Mouse (Mus musculus) lung, adult 18-20 months (tissue): ENCODE results near the gene Hoxa10.

Source experiments
- DNase-seq, 2 experiments: peaks; one replicate each; pipeline ENCODE4 v3.0.0; 2022; ENCODE audit warnings: mixed read lengths in 2 of 2

Gene Hoxa10

DNA sequence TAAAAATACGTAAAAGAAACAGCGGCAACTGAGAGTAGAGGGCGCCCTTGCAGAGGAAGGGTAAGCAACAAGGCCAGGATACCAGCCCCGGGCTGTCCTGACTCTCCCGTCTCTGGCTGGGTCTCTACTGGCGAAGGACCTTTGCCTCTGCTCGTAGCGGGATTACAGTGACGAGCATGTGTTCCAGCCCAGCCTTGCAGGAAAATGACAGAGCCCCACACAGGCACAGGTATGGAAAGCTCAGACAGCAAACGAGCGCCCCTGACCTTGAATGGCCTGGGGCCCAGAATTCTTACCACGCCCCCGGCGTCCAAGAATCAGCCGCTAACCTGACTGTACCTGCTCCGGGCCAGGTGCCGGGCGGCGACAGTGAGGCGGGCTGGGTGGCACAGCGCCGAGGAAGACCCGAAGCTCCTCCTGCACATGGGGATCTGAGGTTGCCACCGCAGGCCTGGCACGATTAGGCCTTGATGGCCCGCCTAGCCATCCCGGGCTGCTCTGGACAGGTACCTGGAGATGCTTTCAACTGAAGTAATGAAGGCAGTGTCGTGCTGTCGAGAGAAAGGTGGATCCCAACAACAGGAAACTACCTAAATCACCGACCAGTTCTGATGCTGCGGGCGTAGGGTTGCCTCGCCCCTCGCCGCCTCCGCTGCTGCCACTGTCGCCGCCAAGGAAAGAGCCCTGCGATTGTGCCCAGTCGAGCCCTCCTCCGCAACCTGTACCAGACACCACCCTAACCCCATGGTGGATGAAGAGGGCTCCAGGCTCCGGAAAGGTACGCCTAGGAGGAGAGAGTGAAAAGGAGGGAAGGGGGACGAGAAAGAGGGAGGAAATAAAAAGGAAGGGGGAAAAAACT is 10.9 kb downstream of the Hoxa10 start:
- DNase-seq, result no peak

DNA sequence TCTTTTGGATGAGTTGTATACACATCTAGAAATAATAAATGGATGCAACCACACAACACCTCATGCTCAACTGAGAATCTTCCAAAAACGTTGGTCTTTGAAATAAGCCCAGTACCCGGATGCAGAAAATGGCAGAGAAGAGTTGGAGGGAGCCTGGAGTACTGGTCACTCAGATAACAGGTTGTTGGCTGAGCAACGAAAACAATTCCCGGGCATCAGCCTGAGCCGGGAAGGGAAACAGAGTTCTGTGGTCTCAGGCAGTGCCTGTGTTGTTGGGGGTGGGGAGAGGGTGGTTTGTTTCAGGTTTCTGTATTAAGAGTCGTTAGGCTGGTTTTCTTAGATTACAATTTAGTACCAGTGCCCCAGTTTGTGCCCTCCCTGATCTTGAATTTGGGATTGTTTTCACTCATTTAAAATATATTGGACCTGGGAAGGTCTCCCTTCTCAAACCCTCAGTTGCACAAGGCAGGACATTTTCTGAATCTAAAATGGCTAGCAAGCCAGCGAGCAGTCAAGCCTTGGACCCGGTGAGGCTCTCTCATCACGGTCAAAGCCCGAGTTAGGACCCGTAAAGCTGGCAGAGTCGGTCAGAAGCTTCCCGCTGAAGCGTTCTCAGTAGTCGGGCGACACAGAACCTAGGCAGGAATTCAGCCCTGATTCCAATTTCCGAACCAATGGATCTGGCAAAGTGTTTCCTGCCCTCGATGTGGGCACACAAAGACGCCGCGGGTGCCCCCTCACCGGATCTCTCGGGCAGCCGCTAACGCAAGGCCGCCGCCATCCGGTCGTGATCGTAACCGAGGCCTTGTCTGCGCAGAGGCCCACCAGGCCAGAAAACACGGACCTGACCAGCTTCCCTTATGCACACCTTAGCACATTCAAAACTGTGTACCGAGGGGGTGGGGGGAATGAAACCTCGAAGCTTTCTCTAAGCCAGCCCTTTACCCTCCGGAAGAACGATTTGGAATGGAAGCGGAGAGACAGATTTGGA is 11.9 kb downstream of the Hoxa10 start:
- no peak for DNase-seq

DNA sequence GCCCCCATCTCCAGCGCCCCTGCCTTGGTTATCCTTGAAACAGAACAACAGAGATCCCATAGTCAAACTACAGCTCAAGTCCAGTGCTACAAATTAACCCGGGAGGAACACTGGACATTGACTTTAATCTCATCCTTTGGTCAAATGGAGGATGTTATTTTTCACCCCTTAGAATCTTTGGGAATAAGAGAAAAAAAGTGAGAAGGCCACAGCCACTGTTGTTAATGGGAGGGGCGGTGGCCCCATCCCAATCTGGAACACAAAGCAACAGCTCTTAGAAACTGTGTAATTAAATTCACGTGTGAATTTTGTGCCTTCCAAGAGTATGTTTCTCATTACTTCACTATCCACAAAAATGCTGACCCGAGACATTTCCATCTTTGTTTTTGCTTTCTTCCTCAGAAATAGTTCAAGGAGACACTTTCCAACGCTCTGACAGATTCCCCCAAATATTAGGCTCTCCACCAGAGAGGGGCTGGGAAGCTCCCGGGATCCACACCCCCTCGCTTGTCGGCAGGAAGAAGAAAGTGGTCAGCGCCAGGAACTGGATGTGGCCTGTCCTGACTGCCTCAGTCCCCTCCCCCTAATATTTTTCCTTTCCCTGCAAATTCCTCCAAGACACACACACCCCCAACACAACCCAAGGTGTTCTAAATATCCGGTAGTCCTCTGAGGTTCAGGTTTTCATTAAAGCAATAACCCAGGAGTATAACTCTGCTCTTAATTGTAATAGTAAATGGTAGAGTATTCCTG is 13.0 kb downstream of the Hoxa10 start:
- DNase-seq, result no peak

DNA sequence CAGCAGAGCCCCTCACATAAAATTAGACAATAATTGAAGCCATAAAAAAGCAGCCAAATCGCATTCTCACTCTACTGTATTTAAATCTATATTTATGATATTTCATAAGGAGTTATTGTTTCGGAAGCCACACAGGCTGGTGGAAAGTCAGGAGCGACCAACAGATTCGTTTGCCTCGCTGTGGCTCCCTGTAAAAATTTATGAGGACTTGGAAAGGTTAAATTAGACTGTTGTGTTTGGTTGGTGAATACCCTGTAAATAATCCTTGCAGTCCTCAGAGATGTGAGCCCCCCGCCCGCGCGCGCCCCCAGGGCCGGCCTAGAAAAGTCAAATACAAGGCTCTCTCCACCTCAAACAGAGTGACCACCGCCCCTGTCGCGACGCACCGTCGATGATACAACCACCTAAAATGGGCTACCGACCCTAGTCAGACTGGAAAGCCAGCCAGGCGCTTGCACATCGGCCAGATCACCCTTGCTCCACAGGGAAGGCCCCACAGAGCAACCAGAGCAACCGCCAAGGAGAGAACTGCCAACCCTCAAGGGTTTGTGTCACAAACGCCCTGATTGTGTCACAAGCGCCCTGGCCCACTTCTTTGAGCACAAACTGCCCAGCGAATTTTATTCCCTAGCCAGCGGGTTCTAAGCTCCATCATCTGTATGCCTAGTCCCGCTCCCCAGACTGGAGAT is 13.9 kb downstream of the Hoxa10 start:
- DNase-seq, result no peak

DNA sequence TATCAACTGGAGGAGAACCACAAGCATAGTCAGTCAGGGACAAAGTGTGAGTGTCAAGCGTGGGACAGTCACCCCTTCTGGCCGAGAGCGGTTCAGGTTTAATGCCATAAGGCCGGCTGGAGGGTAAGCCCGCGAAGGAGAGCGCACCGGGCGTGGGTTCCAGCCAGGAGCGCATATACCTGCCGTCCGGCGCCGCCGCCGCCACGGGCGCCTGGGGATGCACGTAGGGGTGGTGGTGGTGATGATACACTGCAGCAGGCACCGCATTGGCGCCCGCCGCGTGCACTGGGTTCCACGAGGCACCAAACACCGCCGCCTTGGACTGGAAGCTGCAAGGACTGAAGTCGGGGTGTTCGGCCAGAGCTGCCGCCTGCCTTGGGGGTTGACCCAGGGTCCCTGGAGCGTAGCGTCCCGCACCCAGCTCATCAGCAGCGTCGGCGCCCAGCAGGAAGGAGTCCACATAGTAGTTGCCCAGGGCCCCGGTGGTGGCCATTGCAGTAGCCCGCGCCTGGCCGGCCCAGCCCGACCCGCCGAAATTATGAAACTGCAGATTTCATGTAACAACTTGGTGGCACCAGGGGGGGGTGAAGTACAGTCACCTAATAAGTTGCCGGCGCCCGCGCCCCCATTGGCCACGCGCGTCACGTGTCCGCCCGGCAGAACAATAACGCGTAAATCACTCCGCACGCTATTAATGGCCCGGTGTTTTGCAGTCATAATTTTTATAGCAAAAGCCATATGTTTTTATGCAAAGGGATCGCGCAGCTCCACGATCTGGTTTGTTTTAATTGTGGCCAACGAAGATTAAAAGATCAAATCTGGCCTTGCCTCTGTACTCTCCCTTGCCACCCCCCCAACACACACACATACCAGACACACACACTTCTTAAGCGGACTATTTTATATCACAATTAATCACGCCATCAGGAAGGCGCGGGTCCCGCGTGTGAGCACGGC is 14.8 kb downstream of the Hoxa10 start:
- no peak for DNase-seq

DNA sequence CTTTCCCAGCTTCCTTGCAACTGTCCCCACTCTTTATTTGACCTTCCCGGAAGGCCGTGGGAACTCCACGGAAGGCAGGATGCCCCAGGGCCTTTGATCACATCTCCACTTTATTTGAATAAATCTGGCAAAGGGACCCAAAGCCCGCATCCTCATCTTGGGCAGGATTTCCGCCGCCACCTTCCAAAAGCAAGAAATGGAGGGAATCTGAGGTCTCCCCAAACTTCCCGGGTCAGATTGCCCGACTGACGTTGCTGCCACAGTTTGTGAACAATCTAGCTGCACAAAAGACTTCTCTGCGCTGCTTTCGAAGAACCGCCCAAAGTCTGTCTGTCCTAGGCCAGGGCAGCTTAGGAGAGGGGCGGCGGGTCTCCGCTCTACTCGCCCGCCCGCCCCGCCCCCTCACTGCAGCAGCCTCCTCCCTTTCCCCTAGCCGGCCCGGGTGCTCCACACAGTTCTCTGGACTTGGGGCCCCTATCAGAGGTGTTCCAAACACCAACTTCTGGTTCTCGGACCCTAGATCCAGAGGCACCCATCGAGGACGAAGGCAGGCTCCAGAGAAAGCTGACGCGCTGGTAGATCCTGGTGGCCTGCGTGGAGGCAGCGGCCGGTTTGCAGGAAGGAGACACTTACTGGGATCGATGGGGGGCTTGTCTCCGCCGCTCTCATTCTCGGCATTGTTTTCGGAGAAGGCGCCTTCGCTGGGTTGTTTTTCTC is 15.6 kb downstream of the Hoxa10 start:
- no peak for DNase-seq

DNA sequence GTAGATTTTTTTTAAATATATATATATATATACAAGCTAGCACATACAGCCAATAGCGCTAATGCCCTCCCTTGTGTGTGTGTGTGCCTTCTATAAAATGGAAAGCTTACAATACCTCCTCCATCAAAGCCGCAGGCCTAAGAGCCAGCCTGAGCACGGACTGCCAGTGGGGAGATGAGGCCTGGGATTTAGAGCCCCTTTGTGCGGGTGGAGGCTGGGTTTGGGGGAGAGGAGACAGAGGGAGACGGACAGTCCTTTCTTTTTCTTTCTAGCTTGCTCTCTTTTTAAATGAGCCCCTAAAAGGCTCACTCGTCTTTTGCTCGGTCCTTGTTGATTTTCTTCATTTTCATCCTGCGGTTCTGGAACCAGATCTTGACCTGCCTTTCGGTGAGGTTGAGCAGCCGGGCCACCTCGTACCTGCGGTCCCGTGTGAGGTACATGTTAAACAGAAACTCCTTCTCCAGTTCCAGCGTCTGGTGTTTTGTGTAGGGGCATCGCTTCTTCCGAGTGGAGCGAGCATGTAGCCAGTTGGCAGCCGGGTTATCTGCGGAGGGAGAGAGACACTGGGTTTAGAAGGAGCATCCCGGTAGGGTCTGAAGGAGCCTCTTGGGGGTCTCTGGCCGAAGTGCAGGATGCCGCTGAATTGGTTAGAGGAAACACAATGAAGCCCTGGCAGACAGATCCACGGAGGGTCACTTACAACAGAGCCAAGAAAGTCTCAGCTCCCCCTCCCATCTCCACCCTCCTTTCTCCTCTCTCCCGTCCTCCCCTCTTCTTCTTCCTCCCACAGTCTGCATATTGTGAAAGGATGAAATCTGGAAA is 16.5 kb downstream of the Hoxa10 start:
- no peak for DNase-seq

DNA sequence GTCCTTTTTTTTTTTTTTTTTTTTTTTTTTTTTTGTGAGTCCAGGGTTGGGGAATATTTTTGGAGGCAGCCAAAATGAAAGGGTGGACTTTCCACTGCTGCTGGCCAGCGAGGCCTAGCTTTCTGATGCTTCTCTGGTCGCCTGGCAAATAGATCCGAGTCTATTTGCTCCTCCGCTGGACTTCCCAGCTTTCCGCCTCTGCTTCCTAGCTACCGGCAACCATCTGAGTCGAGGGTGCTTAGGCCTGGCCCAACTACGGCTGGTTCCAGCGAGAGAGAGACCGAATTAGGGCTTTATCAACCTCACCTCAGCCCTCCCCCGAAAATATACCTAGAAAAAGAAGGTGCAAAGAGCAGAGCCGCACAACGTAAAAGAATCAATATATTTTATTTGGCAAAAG is 17.9 kb downstream of the Hoxa10 start:
- no peak for DNase-seq

DNA sequence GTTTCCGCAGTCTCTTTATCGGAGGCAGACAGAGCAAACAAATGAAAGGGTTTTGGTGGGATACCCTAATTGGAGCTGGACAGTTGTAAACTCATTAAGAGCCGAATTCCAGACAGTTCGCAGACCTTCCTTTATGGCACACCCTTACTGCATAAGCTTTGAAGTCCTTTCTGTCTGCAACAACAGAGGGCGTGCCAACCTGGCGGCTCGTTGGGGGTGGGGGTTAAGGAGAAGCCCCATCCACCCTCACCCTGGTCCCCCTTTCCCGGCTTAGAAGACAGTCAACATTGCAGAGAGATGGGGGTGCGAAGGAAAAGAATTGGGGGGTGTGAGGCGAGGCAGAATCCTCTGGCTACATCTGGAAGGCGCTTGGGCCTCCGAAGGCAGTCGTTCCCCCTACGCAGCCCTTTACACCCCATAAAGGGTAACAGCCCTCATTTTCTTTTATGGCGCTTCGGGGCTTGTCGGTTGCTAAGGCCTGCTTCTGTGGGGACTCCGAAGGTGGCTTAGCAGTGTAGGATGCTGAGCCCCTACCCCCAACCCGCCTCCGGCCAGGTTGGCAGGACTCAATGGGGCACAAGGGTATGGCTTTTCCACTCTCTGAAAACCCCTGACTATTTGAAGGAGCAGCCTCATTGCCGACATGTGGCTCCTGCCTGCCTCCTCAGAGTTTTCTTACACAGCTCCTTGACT is 18.5 kb downstream of the Hoxa10 start:
- no peak for DNase-seq

DNA sequence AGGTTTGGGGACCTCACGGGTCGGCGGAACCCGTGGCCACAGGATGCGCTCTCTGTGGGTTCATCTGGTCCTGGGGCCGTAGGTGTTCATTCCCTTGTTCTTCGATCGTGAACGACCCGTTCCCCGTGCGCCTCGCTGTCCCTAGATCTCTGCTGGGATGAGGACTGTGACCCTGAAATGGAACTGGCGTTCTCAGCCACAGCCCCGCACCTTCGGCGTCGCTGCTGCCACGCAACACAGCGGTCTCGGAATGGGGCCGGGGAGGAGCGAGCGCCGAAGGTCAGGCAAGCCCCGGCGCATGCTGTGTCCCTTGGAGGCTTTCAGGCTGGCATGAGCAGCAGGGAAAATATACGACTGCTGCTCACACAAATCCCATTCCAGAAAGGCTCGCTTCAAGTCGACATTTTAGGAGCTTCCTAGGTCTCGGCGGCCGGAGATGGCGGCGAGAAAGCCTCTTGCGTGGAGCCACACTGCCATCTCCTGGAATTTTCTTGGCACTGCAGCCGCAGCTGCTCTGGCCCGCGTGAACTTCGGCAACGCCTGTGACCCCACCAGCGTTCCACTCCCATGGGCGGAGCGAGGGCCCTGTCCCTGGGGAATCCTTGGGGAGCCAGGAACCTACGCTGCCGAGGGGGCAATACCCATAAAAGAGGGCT is 19.2 kb downstream of the Hoxa10 start, which contains the start of gene Hoxa7:
Gene Hoxa7, minus strand, starts transcription at position 518 of the 656 bp plus-strand sequence.
- DNase-seq, result peak; percentile 82 to 84

DNA sequence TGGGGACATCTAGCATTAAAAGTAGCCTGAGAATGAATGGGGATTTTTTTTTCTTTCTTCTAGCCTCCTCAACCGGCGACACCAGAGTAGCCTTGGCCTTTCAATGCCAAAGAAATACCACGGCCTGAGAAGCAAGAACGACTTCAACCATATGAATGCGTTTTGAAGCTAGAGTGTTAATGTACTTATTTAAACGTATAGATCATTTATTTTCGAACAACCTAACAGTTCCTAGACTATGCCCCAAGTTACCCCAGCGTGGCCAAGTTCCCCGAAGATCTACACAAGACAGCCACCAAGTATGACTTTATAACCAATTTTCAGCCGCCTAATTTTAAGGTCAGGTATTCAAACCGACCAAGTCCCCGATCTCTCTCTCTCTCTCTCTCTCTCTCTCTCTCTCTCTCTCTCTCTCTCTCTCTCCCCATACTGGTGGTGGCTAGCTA is 19.8 kb downstream of the Hoxa10 start:
- DNase-seq, result no peak

DNA sequence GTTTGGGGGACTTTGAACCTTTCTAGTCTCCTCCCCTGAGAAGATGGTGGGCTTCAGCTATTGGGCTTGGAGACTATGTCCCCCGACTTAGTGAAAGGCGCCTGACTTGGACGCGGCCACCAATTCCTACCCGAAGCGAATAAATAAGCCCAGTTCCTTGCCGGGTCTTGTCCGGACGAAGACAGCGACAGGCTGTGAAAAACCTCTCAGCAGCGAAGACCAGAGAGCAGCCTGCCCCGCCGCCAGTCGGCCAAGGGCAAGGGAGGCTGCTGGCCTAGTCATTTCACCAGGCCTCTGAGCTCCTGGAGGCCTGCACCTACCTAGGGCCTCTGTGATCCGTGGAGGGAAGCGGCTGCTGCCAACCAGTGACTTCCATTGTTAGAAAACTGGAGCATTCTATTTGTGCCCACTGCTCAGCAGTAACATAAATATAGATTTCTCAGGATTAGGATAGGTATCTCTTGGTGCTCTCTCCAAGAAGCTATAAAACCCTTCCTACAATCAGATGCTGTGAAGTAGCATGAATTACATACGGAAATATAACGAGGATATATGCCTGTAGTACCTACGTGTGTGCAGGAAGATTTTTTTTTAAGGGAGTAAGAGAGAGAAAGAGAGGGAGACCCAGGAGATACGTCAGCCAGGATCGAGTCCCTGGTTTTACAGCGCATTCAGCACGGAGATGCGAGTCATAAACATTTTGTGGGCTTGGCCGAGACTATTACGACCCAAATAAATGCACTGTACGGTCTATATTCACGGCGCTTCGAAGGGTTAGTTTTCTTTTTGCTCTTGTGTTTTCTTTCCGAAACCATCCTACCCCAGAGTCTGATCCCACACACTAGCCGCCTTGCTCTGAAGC is 20.4 kb downstream of the Hoxa10 start:
- no peak for DNase-seq

DNA sequence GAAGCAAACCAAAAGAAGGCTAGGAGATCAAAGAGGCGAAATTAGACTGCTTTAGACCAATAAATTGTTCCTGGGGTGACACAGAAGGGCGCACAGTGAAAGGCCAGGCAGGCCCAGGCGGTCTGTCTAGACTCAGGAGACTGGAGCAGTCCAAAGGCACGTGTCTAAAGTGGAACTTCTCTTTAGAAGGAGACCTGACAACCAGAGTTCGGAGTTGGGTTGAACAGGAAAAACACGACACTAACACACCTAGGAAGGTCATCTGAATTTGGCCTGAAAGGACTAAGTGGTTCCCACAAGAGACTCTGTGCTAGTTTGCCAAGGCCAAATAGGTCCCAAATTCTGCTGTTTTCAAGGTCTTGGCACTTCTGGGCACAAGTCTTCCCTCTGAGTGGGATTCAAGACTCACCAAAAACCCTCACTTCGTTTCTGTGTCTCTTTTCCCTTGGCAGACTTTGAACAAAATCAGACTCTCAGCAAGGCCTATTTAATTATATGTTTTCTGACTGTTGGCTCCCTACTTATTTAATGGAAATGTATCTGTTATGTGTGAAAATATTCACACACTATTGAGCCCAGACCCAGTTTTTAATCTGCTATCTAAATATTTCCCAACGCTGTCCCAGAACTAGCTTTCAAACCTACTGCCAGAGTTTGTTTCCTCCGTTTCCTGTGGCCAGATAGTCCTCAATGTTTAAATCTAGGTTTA is 21.3 kb downstream of the Hoxa10 start:
- no peak for DNase-seq

DNA sequence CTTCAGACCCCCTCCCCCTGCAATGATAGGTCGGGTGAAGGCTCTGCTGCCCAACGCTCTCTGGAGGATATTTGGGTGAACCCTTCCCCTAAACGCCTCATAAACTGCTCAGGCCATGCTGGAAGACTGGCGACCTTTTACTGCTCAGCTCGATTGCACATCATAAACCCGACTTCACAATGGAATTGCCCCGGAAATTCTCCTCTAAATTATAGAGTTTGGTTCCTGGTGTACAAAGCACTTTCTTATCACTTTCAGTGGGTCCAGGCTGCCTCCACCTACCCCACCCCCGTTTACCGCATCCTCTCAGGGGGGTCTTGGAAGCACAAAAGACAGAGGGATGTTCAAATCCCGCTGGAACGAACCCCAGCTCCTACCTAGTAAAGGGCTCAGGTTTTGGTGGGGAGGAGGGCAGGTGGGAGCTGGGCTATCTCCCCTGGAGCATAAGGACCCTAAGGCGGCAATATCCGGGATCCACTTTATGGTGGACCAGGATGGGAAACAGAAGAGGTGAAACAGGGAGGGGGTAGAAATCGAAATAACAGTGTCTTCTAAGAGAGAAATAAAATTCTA is 21.9 kb downstream of the Hoxa10 start:
- no peak for DNase-seq

DNA sequence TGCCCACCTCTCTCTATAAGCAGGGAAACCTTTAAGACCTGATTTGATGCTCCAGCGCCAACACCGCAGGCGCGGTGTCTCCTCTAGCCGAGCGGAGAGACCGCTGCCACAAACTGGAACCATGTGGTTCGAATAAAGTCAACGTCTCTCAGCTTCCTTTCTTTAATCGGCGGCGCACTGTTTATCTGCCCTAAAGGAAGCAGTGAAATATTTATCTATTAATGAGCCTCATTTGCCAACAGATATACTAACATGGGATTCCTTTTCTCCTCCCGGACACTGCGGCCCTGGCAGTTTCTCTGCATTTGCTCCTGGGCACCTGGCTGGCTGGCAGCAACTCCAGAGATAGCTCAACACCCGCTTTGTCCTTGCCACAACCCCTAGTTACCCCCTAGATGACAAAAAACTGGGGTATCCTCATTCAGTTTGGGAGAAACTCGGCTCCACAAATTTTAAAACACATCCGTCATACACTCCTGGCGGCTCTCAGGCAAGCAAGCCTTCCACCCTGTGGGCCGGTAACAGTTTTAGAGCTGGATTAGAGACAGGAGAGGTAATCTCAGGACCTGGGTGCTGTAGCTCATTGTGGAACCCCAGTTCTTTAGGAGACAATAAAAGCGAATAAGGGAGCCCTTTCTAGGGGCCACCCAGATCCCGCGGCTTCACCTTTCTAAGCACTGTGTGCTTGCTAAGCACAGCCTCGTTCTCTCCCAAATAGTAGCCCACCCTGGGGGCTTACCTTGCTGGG is 22.6 kb downstream of the Hoxa10 start:
- no peak for DNase-seq
